Mouse (Mus musculus) CD4-positive, CD25-positive, alpha-beta regulatory T cell, adult 4 months (primary cell): ENCODE measurements around the gene Psmc3. TPM values are rescaled to one million over a fixed set of nuclear protein-coding genes. Genes with fewer than 3 reads are reported as not detected.

Experiments used
- ATAC-seq: one replicate; pipeline ENCODE4 v1.8.0; 2017
- polyA plus RNA-seq, 2 experiments: library from polyadenylated mRNA; unstranded; fragments of 100-300 nt; shearing (Covaris generic); gene quantifications; one replicate each; pipeline ENCODE4 v1.2.1; 2017

The Psmc3 gene
- polyA plus RNA-seq, 2 experiments from 2014 or later, result 198 to 201 TPM

GRCm38 (mm10) chr2:91113852-91114251 is 60.0 kb downstream of the Psmc3 start:
- no peak for ATAC-seq

- ATAC-seq, result no peak
Measured at GRCm38 (mm10) chr2:91114781-91115577, 61.2 kb downstream of the Psmc3 start.

- no peak for ATAC-seq
Measured at GRCm38 (mm10) chr2:91115578-91115970, 61.8 kb downstream of the Psmc3 start.

Other genes with a start within 250 kb of the Psmc3 start
- 100 to 1,000 TPM; 101 to 104 TPM for gene Mtch2, start 206.9 kb upstream of the Psmc3 start, polyA plus RNA-seq
- under 1 TPM; 0.82 to 0.83 TPM for gene C1qtnf4, start 168.1 kb upstream of the Psmc3 start, polyA plus RNA-seq
- gene Kbtbd4, start 149.3 kb upstream of the Psmc3 start, polyA plus RNA-seq, result 10 to 100 TPM; 40.3 to 50.4 TPM
- 100 to 1,000 TPM; 103 to 127 TPM for gene Ndufs3, start 149.2 kb upstream of the Psmc3 start, polyA plus RNA-seq
- 10 to 100 TPM; 52.7 to 54.9 TPM for gene Celf1, start 113.6 kb upstream of the Psmc3 start, polyA plus RNA-seq
- gene Rapsn, start 18.4 kb upstream of the Psmc3 start, polyA plus RNA-seq, result 1 to 10 TPM; 5.4 to 7.7 TPM
- gene Slc39a13, start 16.4 kb downstream of the Psmc3 start, polyA plus RNA-seq, result 10 to 100 TPM; 33.1 to 55.2 TPM
- under 1 TPM in 1 of 2 experiments, not detected in 1; 0.49 TPM for gene Spi1, start 28.4 kb downstream of the Psmc3 start, polyA plus RNA-seq
- not detected for gene Mybpc3, start 64.1 kb downstream of the Psmc3 start, polyA plus RNA-seq
- gene Madd, start 129.8 kb downstream of the Psmc3 start, polyA plus RNA-seq, result 10 to 100 TPM; 58.7 to 84.7 TPM
- gene Nr1h3, start 148.8 kb downstream of the Psmc3 start, polyA plus RNA-seq, result 1 to 10 TPM; 1.4 to 1.8 TPM
- 10 to 100 TPM; 17.9 to 25.7 TPM for gene Acp2, start 148.9 kb downstream of the Psmc3 start, polyA plus RNA-seq
- gene Ddb2, start 183.0 kb downstream of the Psmc3 start, polyA plus RNA-seq, result 10 to 100 TPM; 79.4 to 79.5 TPM
- 1 to 10 TPM in 1 of 2 experiments, under 1 TPM in 1; 0.69 to 1.4 TPM for gene Pacsin3, start 201.9 kb downstream of the Psmc3 start, polyA plus RNA-seq
- gene Arfgap2, start 211.0 kb downstream of the Psmc3 start, polyA plus RNA-seq, result 100 to 1,000 TPM in 1 of 2 experiments, 10 to 100 TPM in 1; 87.2 to 143 TPM